Mouse (Mus musculus): Measurements from ENCODE around the gene Wwox. TPM values are rescaled to one million over a fixed set of nuclear protein-coding genes. Genes with fewer than 3 reads are reported as not detected.

The Wwox gene
- total and polyA plus RNA-seq, 3 experiments = 7.6 to 61.8 (median 12.2) TPM

- Histone ChIP-seq H3K4me1 (ENCODE audit: control insufficient read depth in 1 of 2, insufficient read depth in 2 of 2, low read length in 2 of 2) (no peaks in the 10 kb centered on the region), H3K36me3 (ENCODE audit: control insufficient read depth in 1 of 2, insufficient read depth in 2 of 2, low read length in 2 of 2) (no peaks in the 10 kb centered on the region), H3K79me2 (ENCODE audit: control insufficient read depth, insufficient read depth, low read length, poor library complexity) (no peaks in the 10 kb centered on the region), H3K27me3 (ENCODE audit: control insufficient read depth in 1 of 2, insufficient read depth in 2 of 2, low read length in 2 of 2) (no peaks in the 10 kb centered on the region), H3K9me3 (replicated peaks; ENCODE audit: insufficient read depth, low read length) (no peaks in the 10 kb centered on the region), H3K27ac (ENCODE audit: control insufficient read depth, low read depth, low read length) (no peak overlapping the region), H3K9ac (ENCODE audit: control insufficient read depth, low read depth, low read length, poor library complexity, severe bottlenecking) (no peak overlapping the region), H3K4me3 (ENCODE audit: control insufficient read depth in 1 of 2, insufficient read depth in 1 of 2, low read depth in 2 of 2, low read length in 2 of 2) (no peak overlapping the region)
- DNase-seq (ENCODE audit: low read depth, low spot score) = no peak
- no peak for TF ChIP-seq POLR2AphosphoS2 (IDR thresholded peaks at IDR 0.05; ENCODE audit: low read length)
- no peak for TF ChIP-seq GATA1 (IDR thresholded peaks at IDR 0.05; ENCODE audit: low read depth, low read length)
- no peak for TF ChIP-seq RCOR1 (IDR thresholded peaks at IDR 0.05; ENCODE audit: low read depth, low read length)
- no peak for TF ChIP-seq TAL1 (IDR thresholded peaks at IDR 0.05; ENCODE audit: low read length)
- TF ChIP-seq MAZ (IDR thresholded peaks at IDR 0.05; ENCODE audit: low read depth, low read length) = no peak
- no peak for TF ChIP-seq UBTF (IDR thresholded peaks at IDR 0.05; ENCODE audit: borderline replicate concordance, insufficient read depth, low read depth, low read length)
- no peak for TF ChIP-seq RAD21 (IDR thresholded peaks at IDR 0.05; ENCODE audit: low read depth, low read length)
- no peak for TF ChIP-seq ZC3H11A (IDR thresholded peaks at IDR 0.05; ENCODE audit: low read depth, low read length)
- TF ChIP-seq TBP (IDR thresholded peaks at IDR 0.05; ENCODE audit: low read depth, low read length) = no peak
- no peak for TF ChIP-seq JUND (IDR thresholded peaks at IDR 0.05; ENCODE audit: low read depth, low read length)
- TF ChIP-seq EP300 (IDR thresholded peaks at IDR 0.05; ENCODE audit: low read depth in 1 of 2, low read length in 2 of 2) = no peak
- no peak for TF ChIP-seq SIN3A (IDR thresholded peaks at IDR 0.05; ENCODE audit: low read length)
- TF ChIP-seq HCFC1 (IDR thresholded peaks at IDR 0.05; ENCODE audit: low read depth, low read length) = no peak
Measured at GRCm38 (mm10) chr8:114636376-114636775, 196.9 kb downstream of the Wwox start.

- H3K27ac ChIP-seq (ENCODE audit: control insufficient read depth, low read depth, low read length) = no peak overlapping the region
- no peak overlapping the region for H3K9ac ChIP-seq (ENCODE audit: control insufficient read depth, low read depth, low read length, poor library complexity, severe bottlenecking)
- H3K79me2 ChIP-seq (ENCODE audit: control insufficient read depth, insufficient read depth, low read length, poor library complexity) = no peaks in the 10 kb centered on the region
- H3K4me1 ChIP-seq (ENCODE audit: control insufficient read depth in 1 of 2, insufficient read depth in 2 of 2, low read length in 2 of 2) = no peaks in the 10 kb centered on the region
- H3K9me3 ChIP-seq (replicated peaks; ENCODE audit: insufficient read depth, low read length) = no peaks in the 10 kb centered on the region
- DNase-seq (ENCODE audit: low read depth, low spot score) = no peak
- no peak for TF ChIP-seq MEF2A (IDR thresholded peaks at IDR 0.05; ENCODE audit: extremely low read depth, insufficient replicate concordance, low read depth, low read length, poor library complexity, severe bottlenecking)
- TF ChIP-seq POLR2AphosphoS5 (IDR thresholded peaks at IDR 0.05; ENCODE audit: borderline replicate concordance, low read depth, low read length) = no peak
- TF ChIP-seq EP300 (IDR thresholded peaks at IDR 0.05; ENCODE audit: low read depth in 1 of 2, low read length in 2 of 2) = no peak
- no peak for TF ChIP-seq JUND (IDR thresholded peaks at IDR 0.05; ENCODE audit: low read depth, low read length)
- no peak for TF ChIP-seq SIN3A (IDR thresholded peaks at IDR 0.05; ENCODE audit: low read length)
- no peak for TF ChIP-seq MAZ (IDR thresholded peaks at IDR 0.05; ENCODE audit: low read depth, low read length)
- no peak for TF ChIP-seq CTCF (IDR thresholded peaks at IDR 0.05 in 2 of 3, conservative IDR thresholded peaks at IDR 0.05 in 1 of 3; ENCODE audit: control insufficient read depth in 1 of 3, insufficient read depth in 1 of 3, low read depth in 2 of 3, low read length in 3 of 3, poor library complexity in 1 of 3, severe bottlenecking in 1 of 3)
- no peak for TF ChIP-seq ELF1 (IDR thresholded peaks at IDR 0.05; ENCODE audit: low read depth, low read length)
- TF ChIP-seq BHLHE40 (IDR thresholded peaks at IDR 0.05; ENCODE audit: borderline replicate concordance, low read depth, low read length) = no peak
- TF ChIP-seq MAFK (IDR thresholded peaks at IDR 0.05; ENCODE audit: borderline replicate concordance, low read depth, low read length) = no peak
- no peak for TF ChIP-seq MAX (IDR thresholded peaks at IDR 0.05; ENCODE audit: low read length)
- no peak for TF ChIP-seq RCOR1 (IDR thresholded peaks at IDR 0.05; ENCODE audit: low read depth, low read length)
- no peak for TF ChIP-seq GATA1 (IDR thresholded peaks at IDR 0.05; ENCODE audit: low read depth, low read length)
- H3K27me3 ChIP-seq (ENCODE audit: control insufficient read depth in 1 of 2, insufficient read depth in 2 of 2, low read length in 2 of 2) = no peaks in the 10 kb centered on the region
- H3K36me3 ChIP-seq (ENCODE audit: control insufficient read depth in 1 of 2, insufficient read depth in 2 of 2, low read length in 2 of 2) = no peaks in the 10 kb centered on the region
- H3K4me3 ChIP-seq (ENCODE audit: control insufficient read depth in 1 of 2, insufficient read depth in 1 of 2, low read depth in 2 of 2, low read length in 2 of 2) = no peak overlapping the region
Measured at GRCm38 (mm10) chr8:114641809-114642208, 202.4 kb downstream of the Wwox start.
